Mouse (Mus musculus) layer of hippocampus, postnatal 10 days (tissue): ENCODE measurements around the gene Nav3. TPM values are rescaled to one million over a fixed set of nuclear protein-coding genes. Genes with fewer than 3 reads are reported as not detected.

Experiments used
- DNase-seq, 2 experiments: peaks; one replicate each; pipeline ENCODE4 v3.0.0; 2021; ENCODE audit warnings: low spot score in 2 of 2
- total RNA-seq, 2 experiments: library from RNA; stranded (reverse); gene quantifications; 2 replicates each; pipeline ENCODE4 v1.2.3; 2021

Gene Nav3
- total RNA-seq, 2 experiments from 2014 or later: 157 to 160 TPM

DNA sequence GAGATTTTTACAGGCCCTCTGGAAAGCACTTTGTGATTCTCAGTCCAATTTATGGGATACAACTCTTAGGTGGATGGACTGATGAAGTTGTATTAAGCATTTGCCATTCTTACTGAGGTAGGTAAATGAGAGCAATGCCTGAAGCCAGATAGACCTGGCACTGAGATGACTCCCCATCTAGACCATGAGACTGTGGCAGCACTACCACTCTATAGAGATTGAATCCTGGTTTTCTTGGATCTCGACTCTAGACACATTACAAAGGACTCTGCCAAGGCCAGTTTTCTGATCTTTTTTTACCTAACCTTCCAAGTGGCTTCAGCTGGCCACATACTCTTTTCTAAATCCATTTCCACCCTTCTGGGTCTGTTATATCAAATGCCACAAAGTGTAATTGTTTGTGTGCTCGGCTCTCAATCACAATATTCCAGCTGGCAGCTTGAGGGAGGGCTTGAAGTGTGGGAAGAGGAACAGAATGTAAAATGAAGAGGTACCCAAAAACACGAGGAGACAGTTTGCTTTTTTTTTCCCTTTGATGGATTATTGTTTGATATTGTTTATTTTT, 756.2 kb downstream of the Nav3 start:
- no peak for DNase-seq

- no peak for DNase-seq
These were observed 765.4 kb downstream of the Nav3 start for GRCm38 (mm10) chr10:109690564-109690963.

DNA sequence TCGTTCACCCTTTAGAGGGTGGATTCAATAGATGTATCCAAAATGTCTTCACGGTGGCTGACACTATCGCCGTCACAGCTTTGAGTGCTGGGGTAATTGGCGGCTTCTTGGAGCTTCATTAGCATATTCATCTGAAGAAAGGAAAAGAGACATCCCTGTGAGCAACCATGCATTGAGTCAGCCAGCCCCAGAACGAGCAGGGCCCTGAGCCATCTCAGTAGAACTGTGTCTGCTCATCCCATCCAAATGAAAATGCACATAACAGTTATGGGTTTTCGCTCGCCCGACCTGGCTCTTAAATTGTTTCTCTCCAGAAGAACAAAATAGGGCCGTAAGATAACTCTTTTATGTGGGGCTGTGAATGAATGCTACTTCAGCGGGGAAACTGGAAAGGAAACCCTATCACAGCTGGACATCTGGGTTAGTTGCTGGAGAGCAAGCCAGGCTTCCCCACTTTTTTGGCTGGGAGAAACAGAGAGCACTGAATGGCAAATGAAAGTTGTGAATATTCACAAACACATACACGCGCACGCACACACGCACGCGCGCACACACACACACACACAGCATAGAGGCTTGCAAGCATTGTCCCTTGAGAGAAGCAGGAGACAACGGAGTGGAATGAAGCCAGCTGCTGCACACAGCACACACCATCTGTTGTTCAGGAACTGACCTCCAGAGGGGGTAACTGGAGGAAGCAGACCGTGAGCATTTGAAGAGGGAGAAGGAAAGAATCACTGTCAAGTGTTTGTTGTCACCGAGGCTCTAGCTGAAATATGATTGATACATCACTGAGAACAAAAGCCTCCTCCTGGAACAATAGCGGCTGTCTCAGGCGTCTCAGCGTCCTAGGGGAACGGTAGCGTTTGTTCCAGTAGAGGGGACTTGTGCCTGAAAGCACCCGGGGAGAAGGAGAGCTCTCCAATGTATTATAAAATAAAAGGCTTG, 771.6 kb downstream of the Nav3 start:
- peak; percentile 71 for DNase-seq

DNA sequence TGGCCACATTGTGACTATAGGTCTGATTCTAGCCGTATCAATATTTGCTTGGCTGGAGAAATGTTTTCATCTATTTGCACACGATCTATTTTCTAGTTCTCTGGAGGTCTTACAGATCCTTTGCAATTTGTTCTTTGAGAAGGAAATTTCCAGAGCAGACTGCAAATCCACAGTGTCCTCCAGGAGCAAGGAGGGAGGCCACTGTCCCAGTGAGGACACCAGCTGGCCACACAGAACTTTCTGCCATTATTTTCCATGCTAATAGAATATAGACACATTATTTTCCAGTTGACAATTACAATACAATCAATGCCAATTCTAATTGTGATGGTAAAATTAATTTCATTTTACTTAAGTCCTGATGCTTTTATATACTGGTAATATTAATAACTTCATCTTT, 783.1 kb downstream of the Nav3 start:
- no peak for DNase-seq

GRCm38 (mm10) chr10:109667453-109667852, 788.6 kb downstream of the Nav3 start:
- no peak for DNase-seq

GRCm38 (mm10) chr10:109664629-109665317, 791.2 kb downstream of the Nav3 start:
- peak; percentile 87 to 89 for DNase-seq

DNA sequence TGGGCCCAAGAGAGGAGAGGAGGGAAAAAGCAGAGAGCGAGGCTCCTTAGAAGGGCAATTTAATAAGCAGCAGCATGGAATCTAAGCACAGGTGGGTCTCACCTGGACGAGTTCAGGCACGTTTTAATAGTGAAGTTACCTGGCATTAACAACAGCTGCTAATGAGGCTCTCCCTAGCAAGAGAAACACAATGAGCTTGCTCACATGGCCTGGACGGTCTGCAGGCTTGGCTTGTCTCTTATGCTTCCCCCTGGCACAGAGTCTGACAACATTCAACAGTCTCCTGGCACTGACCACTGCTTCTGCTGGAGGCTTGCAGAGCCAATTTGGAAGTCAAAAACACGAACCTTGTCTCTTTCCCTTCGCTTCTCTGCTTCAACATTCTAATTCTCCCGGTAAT, 804.5 kb downstream of the Nav3 start:
- peak in 1 of 2 experiments; percentile 16 for DNase-seq

DNA sequence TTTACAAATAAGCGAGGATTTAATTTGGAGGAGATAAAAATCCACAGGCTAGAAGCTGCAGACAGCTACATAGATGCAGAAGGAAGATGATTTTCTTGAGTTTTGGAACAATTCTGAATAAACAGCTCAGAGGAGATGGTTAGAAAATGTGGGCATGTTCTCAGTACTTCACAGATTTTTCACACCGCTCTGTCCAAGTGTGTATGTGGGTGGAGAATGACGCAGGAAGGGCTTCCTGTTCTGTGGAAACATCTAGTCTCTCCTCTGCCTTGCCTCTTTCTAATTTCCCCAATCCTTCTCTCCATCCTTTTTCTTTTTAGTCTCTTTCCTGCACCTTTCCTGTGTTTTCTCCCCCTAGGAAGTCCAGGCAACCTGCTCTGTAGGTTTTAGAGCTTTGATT, 812.4 kb downstream of the Nav3 start:
- DNase-seq: no peak

DNA sequence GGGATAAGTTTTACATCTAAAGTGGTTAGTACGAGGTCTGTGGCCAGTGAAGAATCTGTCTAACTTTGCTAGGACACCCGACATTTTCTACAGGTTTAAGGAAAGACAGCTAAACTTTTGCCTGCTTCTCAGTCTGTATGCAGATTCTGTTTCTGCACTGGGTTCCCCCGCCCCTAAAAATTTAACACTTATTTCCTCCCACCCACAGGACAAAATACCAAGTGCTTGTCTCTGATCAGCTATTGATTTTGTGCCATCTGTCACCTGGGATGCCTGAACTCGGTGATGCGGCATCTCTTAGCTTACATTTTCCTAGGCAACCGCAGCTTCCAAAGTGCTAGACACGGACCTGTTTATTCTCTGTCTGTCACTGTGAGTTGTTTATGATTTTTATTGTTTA, 814.2 kb downstream of the Nav3 start:
- DNase-seq: no peak

DNA sequence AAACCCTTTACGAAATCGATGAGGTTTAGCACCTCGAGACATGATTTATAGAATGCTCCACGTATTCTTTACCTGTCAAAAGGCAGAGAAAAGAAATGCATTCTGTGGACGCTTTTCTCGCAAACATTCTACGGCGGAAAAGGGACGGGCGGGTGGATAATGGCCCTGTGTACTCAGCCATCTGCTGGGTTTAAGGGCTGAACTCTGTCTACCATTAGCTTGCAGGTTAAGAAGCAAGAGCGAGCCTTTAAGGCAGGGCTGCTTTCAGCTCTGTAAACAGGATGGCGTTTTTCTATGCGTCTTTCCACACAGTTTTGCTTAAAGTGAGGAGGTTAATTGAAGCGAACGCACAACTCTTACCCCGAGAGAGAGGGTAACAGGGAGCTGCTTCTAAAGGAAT, 818.3 kb downstream of the Nav3 start:
- DNase-seq: no peak
